Mouse (Mus musculus): ENCODE data around the gene Esm1.

The Esm1 gene

DNA sequence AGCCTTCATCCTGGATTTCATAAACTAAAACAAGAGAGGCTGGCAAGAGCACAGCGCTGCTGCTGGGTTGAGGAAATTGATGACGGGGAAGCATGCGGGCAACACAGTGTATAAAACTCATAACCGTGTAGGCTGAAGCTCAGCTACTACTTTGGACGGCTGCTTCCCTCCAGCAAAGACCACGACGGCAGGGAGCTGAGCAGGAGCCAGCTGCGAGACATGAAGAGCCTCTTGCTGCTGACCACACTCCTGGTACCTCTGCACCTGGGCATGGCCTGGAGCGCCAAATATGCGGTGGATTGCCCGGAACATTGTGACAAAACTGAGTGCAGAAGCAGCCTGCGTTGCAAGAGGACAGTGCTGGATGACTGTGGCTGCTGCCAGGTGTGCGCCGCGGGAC, at the start of gene Esm1:
Gene Esm1 (plus strand): TSS at position 36 of the 400 bp plus-strand sequence.
- DNase-seq (ENCODE audit: low spot score): peak; percentile 18

- no peak for DNase-seq (ENCODE audit: low spot score)
Observed at GRCm38 (mm10) chr13:113164252-113165005, 45.0 kb upstream of the Esm1 start.

DNA sequence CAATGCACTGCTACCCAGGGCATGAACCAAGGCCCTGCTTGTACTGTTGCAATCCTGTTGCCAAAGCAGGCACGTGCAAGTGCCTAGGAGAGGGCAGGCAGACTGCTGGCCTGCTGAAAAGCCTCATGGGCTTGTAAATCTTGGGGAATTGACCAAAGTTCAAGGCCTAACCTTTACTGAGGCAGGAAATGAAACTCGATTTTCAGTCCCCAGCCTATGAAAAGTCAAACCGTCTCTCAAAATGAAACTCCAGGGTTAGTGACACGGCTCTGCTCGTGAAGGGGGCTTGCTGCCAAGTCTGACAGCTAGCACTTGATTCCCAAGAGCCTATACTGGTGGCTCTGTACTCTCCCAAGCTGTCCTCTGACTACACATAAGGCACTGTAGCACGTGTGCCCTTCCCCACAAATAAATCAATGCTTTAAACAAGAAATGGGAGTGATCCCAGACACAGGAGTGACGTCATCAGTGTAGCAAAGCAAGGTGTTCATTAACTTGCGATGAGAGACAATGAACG, 41.4 kb upstream of the Esm1 start:
- DNase-seq (ENCODE audit: low spot score): no peak

- no peak for DNase-seq (ENCODE audit: low spot score)
Observed at GRCm38 (mm10) chr13:113170256-113170655, 39.2 kb upstream of the Esm1 start.

DNA sequence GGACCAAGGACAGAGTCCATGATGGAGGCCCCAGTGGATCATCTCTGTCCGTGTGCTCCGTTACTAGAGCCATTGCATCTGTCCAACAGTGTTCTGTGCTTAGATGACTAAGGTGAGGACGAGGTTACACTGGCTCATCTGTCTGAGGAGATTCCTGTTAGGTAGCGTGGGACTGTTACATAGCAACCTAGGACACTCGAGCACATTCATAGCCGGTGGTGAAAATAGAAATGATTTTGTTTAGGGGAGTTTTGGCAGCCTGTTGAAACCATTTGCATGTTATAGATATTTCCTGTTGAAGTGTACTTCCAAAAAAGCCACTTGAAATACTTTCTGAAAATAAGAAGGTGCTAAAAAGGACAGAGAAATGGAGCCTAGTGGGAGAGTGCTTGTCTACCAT, 35.3 kb upstream of the Esm1 start:
- no peak for DNase-seq (ENCODE audit: low spot score)

- no peak for DNase-seq (ENCODE audit: low spot score)
Observed at GRCm38 (mm10) chr13:113183310-113183709, 26.1 kb upstream of the Esm1 start.

DNA sequence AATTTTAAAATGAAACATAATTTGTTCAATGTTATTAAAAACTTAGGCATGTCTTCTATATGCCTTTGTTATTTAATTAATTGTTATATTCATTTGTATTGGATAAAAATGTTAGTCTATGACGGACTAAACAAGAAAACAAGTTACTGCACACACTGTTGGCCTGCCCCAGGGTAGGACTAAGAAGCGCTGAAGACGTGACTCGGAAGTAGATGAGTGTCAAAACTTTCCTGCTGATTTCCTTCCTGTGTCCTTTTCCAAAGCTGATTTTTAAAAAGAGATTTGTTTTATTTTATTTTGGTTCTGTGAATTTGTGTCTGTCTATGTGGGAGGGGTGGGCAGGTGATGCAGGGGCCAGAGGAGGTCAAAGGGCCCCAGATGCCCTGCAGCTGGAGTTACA, 25.7 kb upstream of the Esm1 start:
- DNase-seq (ENCODE audit: low spot score): no peak

DNA sequence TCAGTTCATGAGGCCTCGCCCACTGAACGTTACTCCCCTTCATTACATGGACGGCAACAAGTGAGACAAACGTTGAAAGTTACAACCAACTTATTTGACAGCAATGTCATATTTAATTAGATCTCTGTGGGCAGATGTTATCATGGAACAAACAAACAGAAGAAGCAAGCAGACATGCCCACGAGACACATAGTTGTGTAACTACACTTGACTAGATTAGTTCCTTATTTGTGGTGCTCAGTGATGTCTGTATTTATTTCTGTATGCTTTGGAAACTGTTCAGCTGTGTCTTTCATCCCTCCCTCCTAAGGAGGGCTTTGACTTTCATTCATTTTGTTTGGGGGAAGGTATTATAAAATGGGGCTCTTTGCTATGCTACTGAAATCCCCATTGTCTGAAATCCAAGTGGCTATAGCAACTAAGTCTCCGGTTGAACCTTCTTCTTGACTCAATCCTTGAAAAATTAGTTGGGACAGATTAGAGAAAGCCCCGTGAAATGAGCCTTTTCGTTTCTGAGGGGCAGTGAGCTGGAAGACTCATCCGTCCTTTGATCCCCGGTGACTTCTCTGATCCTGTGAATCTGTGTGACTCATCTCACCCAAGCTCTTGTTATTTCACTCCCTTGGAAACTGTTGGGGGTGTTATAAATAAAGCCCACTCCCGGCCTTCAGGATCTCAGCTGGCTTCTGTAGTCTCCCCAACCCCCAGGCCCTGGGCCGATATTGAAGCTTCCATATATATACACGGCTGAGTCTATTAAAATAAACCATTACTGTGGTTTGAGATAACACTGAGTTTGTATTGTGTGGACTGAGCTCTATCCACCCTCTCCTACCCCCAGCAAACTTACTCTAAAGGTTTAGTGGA, 12.4 kb upstream of the Esm1 start:
- no peak for DNase-seq (ENCODE audit: low spot score)

DNA sequence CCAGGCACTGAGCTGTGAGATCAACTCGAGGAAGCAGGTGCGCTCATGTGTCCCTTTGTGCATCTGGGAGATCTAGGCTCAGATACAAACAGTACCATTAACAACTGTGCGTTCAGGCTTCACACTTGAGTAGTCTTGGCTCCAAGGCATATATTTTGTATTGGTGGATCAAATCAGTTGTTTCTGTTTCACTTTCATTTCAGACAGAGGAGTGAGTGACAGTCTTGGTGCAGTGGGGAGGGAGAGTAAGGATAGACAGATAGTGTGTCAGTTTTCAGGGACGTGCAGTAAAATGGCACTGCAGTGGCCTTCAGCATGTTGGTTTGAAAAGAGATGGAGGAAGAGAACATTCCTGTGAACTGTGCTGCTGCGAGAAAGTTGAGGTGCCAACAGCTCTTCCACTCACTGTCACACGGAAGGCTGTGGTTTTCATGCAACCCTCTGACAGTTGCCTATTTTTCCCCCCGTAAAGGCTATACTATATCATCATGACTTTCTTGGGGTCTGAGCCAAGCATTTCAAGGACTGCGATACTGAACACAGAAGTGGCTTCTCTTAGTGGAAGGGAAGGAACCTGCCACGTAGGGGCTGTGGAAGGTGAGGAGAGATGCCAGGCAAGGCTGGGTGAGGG, 11.5 kb upstream of the Esm1 start:
- no peak for DNase-seq (ENCODE audit: low spot score)

DNA sequence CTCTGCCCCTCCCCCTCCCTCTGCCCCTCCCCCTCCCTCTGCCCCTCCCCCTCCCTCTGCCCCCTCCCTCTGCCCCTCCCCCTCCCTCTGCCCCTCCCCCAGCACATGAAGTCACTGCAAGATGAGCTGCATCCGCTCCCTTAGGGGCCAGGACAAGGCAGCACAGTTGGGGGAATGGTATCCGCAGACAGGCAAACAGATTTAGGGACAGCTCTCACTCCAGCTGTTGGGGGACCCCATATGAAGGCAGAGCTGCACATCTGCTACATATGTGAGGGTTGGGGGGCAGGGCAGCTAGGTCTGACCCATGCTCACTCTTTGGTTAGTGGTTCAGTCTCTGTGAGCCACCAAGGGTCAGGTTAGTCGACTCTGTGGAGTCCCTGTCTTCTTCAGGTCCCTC, 10.1 kb upstream of the Esm1 start:
- no peak for DNase-seq (ENCODE audit: low spot score)

DNA sequence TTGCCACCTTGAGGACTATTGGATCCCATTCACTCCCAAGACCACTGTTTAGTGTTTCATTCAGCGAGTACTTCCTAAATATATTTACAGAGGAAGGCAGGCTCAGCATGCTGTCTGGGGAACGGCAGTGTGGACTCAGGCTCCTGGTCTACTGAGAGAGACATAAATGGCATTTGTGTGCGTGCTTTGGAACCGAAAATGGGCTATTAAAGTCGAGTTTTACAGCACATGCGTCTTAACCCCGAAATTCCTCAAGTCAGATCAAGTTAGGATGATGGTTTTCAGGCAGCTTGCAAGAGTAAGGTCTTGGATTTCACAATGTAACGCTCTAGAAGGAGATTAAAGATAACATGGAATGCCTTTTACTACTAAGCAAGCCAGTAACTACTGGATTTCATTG, 8.7 kb upstream of the Esm1 start:
- no peak for DNase-seq (ENCODE audit: low spot score)

DNA sequence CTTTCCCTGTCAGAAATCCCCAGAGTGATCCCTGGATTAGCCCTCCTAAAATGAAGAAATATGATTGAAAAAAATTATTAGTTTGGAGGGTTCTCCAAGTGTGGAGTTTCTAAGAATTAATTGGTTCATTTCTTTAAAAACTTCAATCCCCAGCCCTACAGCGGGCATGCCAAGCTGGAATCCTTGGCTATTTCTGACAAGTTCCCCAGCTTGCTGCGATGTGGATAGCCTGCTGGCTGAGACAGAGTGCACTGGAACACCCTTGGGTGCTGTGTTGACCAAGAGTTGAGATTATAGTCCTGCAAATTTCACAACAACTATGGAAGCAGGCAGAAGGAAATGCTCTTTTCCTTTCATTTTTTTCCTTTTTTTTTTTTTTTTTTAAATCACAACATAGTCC, 7.8 kb upstream of the Esm1 start:
- DNase-seq (ENCODE audit: low spot score): no peak

DNA sequence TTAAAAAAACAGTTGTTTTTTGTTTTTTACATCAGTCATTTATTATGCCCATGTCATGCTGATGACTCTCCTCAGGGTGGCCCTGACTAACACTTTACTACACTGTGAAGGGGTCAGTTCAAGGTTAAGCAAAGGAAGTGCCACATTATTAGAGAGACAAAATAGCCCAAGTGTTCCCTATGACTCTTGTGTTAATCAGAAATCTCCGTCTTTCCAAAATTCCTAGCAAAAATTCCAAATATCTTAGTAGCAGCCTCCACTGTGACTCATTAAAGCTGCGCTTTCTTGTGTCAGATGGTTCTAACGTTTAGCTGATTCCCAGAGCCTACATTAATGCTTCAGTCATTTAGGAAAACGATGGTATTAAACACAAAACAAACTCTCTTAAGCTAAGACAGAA, 7.3 kb upstream of the Esm1 start:
- no peak for DNase-seq (ENCODE audit: low spot score)

DNA sequence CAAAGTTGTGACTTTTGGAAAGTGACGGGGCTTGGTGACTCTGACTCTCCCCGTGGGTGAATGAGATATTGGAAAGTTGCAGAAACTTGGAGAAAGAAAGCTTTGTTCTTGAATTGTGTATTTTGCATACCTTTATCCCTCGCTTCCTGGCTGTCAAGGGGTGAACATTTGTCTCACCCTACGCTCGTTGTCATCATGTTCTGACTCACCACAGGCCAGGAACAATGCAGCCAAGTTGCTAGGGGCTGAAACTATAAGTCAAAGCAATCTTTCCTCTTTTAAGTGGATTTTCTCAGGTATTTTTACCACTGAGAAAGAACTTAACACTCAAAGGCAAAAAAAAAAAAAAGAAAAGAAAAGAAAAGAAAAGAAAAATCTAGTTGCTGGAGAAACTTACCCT, 6.3 kb upstream of the Esm1 start:
- DNase-seq (ENCODE audit: low spot score): no peak

DNA sequence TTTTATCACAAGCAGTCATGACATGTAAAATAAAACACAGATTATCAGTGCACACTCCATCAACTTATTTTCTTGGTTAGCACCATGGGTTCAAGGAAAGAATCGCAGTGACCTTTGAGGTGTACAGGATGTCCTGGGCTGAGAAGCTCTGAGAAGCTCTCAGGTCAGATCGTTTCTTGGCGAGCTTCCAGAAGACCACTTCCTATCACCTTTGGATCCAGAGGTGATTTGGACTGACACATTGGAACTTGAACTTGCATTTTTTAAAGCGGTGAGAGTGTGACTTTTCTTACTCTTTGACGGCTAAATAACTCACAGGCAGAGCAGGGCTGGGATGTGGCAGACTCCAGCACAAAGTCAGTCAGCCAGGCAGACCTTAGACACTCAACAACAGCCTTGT, 4.1 kb upstream of the Esm1 start:
- no peak for DNase-seq (ENCODE audit: low spot score)

DNA sequence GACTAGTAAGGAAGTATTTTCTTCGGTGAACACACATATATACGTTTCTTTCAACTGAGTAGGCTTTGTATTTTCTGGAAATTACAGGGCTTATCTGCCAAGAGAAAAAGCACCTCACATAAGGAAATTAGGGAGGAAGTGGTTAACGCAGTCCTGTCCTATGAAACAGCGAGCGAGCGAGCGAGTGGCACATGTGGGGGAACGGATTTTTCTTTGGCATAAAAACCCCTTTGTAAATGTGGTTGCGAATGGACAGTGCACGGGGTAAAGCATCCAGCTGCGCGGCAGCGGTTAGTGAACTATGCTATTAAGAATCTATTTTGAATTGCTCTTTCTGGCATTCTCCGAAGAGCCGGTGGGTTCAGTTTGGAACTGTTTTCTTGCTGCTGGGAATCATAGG, 1.9 kb downstream of the Esm1 start:
- DNase-seq (ENCODE audit: low spot score): no peak

GRCm38 (mm10) chr13:113212401-113212800, 2.9 kb downstream of the Esm1 start:
- no peak for DNase-seq (ENCODE audit: low spot score)

- no peak for DNase-seq (ENCODE audit: low spot score)
Observed at GRCm38 (mm10) chr13:113213865-113214264, 4.4 kb downstream of the Esm1 start.

GRCm38 (mm10) chr13:113221851-113222250, 12.4 kb downstream of the Esm1 start:
- DNase-seq (ENCODE audit: low spot score): no peak

GRCm38 (mm10) chr13:113224105-113224504, 14.6 kb downstream of the Esm1 start:
- DNase-seq (ENCODE audit: low spot score): peak; percentile 12

DNA sequence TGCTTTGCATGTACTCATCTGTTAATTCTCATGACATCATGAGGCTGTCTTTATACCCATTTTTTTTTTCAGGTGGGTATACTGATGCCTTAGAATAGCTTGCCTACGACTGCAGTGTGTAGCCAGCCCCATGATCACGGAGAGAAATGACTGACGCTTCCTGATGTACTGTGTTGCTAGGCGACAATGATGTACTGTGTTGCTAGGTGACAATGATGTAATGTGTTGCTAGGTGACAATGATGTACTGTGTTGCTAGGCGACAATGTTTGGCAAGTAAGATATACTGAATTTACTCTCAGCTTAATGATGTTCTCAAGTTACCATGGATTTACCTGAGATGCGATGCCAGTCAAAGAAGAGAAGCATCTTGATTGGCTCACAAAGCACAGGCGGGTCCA, 16.4 kb downstream of the Esm1 start, which contains the start of gene Gzmk:
Gene Gzmk (minus strand): TSS at position 98 of the 400 bp plus-strand sequence.
- DNase-seq (ENCODE audit: low spot score): no peak

DNA sequence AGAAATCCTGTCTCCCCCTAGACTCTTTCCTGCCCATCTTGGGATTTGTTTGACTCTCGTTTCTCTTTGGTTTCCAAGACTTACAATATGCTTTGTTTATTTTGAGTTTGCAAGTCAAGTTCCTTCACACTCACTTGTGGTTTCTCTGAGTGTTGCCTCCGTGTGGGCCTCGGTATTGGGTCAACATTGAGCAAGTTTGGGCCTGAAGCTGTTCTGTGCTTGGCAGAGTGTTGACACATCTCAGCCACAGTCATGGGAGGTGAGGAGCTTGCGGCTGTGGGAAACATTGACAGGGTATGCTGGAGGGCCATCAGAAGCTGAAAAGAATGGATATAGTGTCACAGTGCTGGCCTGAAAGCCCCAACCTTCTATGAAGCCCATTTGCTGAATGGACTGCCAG, 17.6 kb downstream of the Esm1 start:
- no peak for DNase-seq (ENCODE audit: low spot score)
